Mouse (Mus musculus) Muller cell, postnatal 12 days (primary cell): ENCODE measurements around the gene 9430097D07Rik.

ENCODE experiments used
- DNase-seq: peaks from one replicate; pipeline ENCODE4 v3.0.0-alpha.2; 2015; ENCODE audit errors: inconsistent ontology term

Gene 9430097D07Rik

DNA sequence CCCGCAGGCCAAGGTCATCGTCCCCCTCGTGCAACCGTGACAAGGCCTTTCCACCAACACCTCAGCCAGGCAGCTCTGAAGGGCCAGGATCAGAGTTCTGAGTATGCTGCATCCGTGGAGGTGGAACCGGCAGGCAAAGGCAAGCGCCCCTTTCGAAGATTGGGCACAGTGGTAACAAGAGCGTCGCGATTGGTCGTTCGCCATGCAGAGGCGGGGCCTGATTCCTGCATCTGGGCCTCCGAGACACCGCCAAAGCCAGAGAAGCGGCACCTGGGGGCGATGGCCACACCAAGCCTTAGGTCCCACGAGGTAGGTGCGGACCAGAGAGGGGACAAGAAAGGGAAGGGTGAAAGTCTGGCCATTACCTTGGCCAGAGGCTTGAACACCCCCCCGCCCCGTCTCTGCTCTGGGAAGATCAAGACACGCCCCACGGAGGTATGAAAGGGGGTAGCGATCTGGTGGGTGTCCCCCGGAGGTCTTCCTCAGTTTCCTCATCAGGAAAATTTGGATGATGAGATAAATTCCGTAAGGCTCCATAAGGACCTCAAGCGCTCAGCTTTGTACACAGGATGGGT lies at the start of gene 9430097D07Rik:
Gene 9430097D07Rik (minus strand): TSS at position 99 of the 575 bp plus-strand sequence.
- DNase-seq: peak; percentile 61

GRCm38 (mm10) chr2:32624111-32624748 lies 48.7 kb upstream of the 9430097D07Rik start:
- no peak for DNase-seq

DNA sequence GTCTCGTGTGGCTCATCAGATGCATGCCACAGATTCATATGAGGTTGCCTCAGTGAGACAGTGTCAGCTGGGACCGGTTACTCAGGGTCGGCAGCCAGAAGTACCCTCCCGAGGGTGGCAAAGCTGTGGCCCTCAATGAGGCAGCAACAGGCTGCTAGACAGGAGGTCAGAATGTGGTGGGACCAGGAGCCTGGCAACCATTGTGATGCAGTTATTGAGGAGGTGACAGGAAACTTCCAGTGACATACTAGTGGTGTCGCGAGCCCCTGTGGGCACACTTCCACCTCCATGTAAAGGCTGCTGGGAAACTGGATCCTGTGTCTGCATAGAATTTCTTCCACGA lies 46.0 kb upstream of the 9430097D07Rik start, which contains the start of gene Ak1:
Gene Ak1 (plus strand): TSS at position 242 of the 343 bp plus-strand sequence.
- DNase-seq: peak; percentile 91

DNA sequence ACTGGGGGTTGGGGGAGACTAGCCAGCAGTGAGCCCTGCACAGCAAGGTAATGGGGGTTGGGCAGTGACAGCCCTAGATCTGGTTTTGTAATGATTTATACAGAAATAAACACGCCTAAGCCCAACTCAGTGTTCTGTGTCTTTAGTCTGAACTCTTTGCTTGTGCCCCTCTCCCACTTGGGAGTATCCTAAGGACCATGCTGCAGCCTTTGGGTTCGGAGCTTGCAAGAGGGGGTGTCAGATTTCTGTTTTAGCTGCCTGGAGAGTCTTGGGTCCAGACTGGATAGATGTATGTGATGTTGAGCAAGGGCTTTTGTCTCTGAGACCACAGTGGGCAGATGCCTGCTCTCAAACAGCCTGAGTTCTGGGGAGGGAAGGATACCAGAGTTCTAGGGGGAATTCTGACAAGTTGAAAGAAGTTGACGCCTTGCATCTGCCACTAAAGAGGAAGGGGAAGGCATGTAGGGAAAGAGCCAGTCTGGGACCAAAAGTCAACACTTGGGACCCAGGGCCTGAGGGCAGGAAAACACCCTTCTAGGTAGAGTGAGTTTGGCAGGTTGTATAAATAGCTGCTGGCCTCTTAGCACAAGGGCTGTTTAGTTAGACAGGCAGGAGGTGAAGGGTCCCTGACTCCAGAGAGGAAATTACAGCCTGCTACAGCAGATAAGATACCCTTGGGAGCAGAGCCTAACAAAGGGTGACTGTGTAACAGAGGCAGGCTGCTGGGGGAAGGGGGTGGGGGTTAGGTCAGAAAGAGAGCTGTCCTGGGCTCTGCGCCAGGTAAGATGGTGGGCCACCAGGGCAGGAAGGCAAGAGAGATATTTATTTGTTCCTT lies 45.4 kb upstream of the 9430097D07Rik start:
- no peak for DNase-seq

- peak; percentile 42 for DNase-seq
These were observed 42.6 kb upstream of the 9430097D07Rik start for GRCm38 (mm10) chr2:32618051-32618450.

- DNase-seq: no peak
These were observed 42.1 kb upstream of the 9430097D07Rik start for GRCm38 (mm10) chr2:32617601-32618000.

- DNase-seq: no peak
These were observed 41.6 kb upstream of the 9430097D07Rik start for GRCm38 (mm10) chr2:32617109-32617508.

DNA sequence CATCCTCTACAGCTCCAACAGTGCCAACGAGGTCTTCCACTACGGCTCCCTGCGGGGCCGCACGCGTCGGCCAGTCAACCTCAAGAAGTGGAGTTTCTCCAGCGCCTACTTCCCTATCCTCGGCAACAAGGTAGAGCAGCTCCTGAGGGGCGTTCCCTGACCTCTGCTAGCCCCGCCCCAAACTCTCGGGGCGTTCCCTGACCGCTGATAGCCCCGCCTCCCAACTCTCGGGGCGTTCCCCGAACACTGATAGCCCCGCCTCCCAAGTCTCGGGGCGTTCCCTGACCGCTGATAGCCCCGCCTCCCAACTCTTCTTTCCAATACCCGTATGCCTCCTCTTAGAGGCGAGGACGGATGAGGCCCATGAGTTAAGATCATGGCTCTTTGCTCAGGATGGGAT lies 36.8 kb upstream of the 9430097D07Rik start:
- no peak for DNase-seq

DNA sequence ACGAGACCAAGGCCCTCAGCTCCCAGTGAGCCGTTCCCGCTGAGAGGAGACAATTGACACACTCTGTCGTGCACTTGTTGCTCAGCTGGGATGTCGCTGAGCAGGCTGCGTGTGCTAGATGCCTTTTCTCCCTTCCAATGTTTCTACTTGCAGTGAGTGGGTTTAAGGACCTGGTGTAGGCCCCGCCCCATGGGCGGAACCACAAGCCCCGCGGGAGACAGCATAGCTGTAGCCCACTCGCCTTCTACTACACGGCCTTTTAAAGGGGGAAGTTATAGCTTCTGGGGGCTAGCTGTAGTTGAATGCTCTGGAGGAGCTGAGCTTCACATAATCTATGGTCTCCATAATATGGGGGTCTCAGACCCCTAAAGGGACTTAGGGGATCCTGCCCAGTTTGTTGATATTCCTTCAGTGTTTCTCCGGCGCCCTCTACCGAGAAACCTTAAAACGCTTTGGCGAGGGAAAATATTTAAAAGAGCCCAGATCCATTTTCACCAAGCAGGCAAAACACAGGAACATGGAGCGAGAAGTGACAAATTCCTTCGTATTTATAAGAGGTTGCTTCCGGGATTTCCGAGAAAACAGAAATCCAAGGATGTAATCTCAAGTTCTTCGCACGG lies 35.2 kb upstream of the 9430097D07Rik start:
- DNase-seq: peak; percentile 60

GRCm38 (mm10) chr2:32608778-32609435 lies 33.4 kb upstream of the 9430097D07Rik start:
- no peak for DNase-seq

GRCm38 (mm10) chr2:32608141-32608777 lies 32.8 kb upstream of the 9430097D07Rik start:
- peak; percentile 89 for DNase-seq

DNA sequence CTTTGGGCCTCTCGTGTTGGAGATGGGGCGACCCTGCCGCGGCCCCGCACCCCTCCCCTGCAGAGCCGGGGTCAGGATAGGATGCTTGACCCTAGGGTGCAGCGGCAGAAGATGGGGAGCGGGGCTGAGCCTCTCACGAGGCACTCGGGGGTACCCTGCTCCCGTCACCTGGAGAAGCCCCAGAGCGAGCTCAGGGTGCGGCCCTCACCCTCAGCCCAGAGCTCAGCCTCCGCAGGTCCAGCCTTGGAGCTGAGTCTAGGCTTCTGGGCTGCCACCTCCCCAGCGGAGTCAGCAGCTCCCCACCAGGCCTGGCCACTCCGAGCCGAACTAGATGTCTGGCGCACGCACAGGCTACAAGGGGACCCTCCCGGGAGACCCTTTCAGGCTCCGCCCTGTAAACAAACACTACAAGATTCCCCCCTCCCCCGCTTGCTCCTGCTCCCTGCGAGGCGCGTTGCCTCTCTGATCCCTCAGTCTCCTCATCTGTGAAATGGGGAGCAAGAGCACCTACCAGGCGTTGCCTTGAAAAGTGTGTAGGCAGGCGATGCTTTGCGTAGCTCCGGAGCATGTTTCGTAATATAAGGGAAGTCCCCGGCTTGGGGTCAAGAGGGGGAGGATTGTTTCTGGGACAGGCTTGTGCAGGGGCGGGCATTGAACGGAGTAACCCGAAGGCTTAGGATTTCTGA lies 31.9 kb upstream of the 9430097D07Rik start:
- peak; percentile 51 for DNase-seq

DNA sequence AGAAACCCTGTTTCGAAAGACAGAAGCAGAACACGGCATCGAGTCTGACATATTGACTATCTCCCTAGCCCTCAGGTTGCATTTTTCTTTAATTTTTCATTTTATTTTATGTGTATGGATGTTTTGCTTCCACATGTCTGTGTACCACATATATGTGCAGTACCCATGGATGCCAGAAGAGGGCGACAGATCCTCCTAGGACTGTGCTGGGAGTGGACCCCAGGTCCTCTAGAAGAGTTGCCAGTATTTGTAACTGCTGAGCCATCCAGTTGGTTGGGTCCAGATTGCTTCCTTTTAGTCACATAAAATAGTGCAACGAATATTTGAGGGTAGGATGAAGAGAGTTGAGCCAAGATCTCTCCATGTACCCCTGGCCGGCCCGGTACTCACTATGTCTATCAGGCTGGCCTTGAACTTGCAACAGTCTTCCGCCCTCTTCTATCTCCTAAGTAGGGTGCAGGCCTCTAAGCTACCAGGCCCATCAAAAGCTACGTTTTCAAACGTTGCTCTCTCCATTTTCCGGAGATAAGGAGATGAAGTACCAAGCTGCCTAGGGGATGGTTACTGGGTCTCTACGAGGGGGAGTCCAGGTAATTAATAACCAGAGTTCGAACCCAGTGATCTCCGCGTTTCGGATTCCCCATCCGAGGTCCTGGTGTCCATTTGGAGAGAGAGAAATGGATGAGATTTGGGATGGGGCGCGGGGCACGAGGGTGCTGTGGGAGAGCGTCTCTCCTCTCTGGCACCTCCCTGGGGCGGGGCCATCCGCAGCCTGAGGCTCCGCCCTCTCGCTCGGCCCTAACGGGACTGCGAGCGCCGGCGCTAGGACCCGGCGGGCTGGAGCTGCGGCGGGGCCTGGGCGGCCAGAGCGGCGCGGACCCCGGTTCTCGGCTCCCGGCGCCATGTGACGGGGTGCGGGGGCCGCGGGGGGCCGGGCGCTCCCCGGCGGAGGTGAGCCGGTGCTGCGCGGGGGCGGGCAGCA lies 31.0 kb upstream of the 9430097D07Rik start:
- DNase-seq: peak; percentile 86

- DNase-seq: no peak
These were observed 29.1 kb upstream of the 9430097D07Rik start for GRCm38 (mm10) chr2:32604631-32605030.

DNA sequence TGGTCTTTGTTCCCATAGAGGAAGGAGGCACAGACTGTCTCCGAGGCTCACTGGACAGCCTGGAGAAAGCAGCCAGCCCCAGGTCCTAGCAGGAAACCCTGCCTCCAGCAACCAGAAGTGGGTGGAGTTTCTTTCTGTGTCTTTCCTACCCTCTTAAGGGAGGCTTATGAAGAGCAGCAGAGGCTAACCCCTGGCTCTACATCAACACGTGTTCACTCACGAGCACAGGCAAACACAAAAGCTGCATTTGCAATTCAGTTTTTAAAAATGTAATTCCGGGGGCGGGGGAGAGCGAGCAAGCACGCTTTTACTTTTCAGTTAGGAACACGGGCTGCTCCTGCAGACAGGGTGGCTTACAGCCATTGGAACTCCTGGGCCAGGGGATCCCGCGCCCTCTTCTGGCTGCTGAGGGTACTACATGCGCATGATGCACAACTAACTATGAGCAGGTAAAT lies 27.1 kb upstream of the 9430097D07Rik start:
- peak; percentile 81 for DNase-seq

- no peak for DNase-seq
These were observed 26.1 kb upstream of the 9430097D07Rik start for GRCm38 (mm10) chr2:32601417-32602065.

DNA sequence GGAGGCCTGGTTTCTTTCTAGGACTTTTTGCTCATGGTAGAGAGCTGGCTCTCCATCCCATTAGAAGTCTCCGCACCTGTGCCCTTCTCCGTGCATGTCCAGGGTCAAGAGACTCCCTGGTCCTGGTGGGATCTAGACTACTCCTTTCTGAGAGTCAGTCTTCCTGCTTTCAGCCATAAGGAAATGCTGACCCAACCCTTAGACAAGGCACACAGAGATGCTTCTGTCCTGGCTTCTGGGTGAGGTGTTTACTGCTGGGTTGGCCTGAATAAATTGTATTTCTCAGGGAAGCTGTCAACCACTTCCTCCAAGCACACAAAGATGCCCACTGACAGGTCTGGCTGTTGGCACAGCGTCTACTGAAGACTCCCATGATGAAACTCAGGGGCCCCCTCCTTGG lies 23.9 kb upstream of the 9430097D07Rik start, which contains the start of gene St6galnac6:
Gene St6galnac6 (plus strand): TSS at position 301 of the 400 bp plus-strand sequence.
- DNase-seq: no peak

- DNase-seq: no peak
These were observed 23.0 kb upstream of the 9430097D07Rik start for GRCm38 (mm10) chr2:32598506-32598905.

GRCm38 (mm10) chr2:32597699-32598098 lies 22.2 kb upstream of the 9430097D07Rik start:
- peak; percentile 59 for DNase-seq
